Mouse (Mus musculus): ENCODE measurements around the gene Hmga2.

GRCm38 (mm10) chr10:120430422-120430821, 45.8 kb downstream of the Hmga2 start:
- no peak for TF ChIP-seq CTCF (IDR thresholded peaks at IDR 0.05; ENCODE audit: low read depth)
- no peak for TF ChIP-seq EP300 (IDR thresholded peaks at IDR 0.05; ENCODE audit: low read depth)
